Mouse (Mus musculus) right cerebral cortex, postnatal 36 days (tissue): ENCODE measurements at regions not wholly inside any gene's neighbourhood (a gene's known extent, or its start where the extent isn't known, plus 50 kb on each side); places are given as distances from the start of the nearest gene placed in this dataset.
"Not testable (repeated sequence)": the region's sequence is repeated elsewhere in the genome, so short reads cannot be mapped to it uniquely, and the experiment has no call there.

Experiments used
- DNase-seq, 2 experiments: peaks; one replicate each; pipeline ENCODE4 v3.0.0; 2022; ENCODE audit warnings: low spot score in 2 of 2, mixed read lengths in 1 of 2

DNA sequence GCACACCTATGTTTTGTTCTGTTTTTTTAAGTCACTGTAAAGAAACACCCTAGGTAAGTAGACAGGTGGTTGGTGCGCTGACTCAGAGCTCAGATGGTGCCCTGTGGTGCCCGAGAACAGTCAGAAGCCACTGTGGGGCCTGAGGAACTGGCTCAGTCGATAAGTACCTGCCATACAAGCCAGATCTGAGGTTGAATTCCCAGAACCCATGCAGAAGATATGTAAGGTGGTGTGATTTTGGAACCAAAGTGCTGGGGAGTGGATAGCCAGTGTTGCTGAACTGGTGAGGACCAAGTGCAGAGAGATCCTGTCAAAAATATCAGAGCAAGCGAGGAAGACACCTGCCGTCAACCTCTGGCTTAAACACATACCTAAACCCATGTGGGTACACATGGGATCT is 65.4 kb downstream of the Chst1 start:
- no peak for DNase-seq

DNA sequence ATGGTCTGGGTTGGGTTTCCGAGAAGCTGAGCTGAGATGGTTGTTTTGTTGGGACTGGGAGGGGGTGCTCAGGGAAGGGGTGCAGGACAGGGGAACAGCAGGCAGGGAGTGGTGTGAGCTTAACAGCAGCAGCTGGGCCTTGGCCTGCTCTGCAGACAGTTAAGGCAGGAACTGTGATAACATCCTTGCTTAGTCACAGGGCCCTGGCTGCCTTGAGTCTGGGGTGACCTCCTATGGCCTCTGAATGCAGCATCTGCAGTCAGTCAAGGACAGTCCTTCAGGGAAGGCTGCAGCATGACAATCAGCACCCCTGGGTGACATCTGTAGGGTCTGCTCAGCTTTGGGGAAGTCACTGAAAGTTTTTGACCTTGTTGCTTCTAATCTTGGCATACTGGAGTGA is 67.7 kb downstream of the Chst1 start:
- DNase-seq = no peak

DNA sequence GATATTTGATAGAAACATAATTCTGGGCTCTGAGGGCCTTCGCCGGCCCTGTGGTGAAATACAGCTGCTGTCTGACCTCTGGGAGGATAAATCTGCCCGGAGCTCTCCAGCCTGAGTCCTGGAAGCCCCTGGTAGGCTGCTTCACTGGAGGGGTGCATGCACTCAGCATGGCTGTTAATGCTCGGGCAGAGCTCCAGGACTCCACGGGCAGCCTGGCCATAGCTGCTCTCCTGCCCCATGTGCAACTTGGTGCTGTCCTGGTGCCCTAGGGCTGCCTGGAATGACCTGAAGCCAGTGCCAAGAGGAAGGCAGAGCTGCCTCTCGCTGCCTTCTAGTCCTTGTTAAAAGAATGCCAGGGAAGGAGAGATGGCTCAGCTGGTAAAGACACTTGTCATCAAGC is 68.2 kb downstream of the Chst1 start:
- no peak for DNase-seq

DNA sequence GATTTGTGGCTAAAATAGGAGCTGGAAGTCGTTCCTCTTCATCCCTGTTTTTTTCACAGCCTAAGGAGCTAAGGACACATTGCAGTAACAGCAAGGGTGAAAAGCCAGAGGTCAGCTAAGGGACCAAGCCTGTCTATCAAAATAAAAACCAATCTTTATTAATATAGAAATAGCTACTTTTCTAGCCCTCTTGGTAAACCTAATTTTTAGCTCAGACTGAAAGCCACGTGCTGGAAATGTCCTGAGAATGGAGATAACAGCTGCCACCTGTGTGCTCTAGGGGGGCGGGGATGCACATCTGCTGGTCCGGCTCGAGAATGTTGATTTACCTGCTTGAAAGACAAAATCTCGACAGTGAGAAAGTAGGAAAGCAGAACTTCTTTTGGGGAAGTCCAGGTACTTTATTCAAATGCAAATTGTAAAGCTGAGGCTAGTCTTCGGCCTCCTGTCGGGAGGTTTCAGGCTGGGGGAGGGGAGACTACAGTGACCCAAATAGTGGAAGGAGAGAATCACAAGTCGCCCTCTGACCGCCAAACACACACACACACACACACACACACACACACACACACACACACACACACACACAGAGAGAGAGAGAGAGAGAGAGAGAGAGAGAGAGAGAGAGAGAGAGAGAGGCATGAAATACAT is 70.0 kb downstream of the Chst1 start:
- not testable (repeated sequence) for DNase-seq

DNA sequence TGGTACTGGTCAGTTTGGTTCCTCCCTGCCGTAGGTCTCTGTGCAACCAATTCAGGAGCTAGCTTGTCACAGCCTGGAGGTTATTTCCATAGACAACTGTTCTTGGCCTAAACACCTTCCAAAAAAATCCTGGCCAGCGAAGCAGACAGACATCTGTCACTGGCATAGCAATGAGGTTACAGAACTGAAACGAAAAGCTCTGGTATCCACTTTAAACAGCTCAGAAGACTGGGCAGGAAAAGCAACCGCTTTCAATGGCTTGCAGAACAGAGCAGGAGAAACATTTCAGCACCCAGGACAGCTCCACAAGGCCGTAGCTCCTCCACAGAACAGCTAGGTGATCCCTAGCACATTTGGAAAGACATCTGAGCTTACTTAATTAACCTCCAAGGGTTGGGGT is 72.1 kb downstream of the Chst1 start:
- DNase-seq = no peak

DNA sequence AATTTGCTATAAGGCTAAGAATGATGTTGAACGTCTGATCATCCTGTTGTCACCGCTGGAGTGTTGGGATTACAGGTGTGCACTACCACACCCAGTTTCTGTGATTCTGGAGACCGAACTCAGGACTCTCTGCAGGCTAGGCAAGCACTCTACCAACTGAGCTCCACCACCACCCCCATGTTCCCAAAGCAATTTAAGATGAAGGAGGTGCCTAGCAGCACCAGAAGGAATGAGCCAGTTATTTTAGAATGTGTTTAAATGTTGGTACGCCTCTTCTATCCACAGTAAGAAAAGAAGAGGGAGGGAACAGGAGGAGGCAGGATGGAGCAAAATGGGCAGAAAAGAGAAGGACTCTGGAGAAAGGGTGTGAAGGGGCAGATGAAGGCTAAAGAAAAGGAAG is 72.6 kb downstream of the Chst1 start:
- DNase-seq = peak; percentile 62 to 76

DNA sequence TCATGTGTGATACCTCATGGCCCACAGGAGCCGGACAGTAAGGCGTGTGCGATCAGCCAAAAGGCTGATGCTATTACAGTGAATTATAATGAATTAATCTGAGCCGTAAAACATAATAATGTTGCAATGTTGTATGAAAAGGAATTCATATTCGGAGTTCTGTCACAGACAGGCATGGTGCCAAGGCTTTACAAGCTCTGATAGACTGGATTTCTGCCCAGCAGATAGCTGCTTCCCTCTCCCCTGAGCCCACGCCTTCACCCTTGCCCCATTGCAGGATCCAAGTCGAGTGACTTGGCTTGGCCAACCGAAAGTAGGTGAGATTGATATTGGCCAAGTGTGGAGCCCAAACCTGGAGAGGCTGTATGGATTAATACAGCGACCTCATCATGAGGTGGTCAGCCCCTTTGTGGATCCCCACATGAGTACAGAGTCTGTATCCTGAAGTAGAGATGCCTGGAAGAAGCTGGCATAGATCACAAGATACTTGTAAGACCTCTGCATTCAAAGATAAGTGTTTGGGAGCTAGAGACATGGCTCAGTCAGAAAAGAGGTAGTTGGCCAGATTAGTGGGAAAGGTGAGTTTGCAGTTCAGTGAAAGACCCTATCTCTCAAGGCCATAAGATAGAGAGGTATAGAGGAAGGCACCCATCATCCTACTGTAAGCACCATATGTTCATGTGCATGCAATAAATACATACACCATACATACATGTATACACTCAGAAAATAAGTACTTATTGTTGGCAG is 73.7 kb downstream of the Chst1 start:
- DNase-seq = no peak

DNA sequence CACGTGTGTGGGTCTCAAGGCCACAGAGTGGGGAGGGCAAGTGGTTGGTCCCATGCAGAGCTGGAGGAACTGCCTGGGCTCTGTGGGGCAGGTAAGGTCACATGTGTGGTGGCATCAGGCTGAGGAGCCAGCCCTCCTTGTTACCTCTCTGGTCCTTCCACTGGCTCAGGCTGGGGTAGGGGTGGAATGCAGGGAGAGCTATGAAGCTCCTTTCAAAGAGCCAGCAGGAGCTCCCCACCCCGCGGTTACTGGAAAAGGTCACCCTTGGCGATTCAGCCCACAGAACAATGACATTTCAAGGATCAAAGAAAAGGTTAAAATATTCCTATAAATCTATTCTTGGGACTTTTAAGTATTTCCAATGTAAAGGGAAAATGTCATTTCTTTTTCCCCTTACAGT is 74.4 kb downstream of the Chst1 start:
- no peak for DNase-seq

DNA sequence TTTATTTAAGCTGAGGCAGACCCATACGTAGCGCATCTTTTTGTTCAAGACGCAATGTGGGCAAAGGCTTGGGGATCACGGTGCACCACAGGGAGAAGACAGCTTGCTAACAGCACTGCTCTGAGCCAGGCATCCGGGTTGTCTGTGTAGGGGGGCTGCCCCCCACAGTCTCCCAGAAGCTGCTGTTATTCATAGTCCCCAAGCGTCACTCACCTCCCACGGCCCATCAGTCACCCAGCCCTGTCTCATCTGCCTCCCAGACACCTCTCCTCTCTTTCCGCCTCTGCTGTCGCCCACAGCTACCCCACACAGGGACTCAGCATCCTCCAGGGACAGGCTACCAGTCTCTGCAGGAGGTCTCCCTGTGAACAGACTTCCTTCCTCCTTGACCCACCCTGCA is 75.7 kb downstream of the Chst1 start:
- peak; percentile 85 to 94 for DNase-seq

DNA sequence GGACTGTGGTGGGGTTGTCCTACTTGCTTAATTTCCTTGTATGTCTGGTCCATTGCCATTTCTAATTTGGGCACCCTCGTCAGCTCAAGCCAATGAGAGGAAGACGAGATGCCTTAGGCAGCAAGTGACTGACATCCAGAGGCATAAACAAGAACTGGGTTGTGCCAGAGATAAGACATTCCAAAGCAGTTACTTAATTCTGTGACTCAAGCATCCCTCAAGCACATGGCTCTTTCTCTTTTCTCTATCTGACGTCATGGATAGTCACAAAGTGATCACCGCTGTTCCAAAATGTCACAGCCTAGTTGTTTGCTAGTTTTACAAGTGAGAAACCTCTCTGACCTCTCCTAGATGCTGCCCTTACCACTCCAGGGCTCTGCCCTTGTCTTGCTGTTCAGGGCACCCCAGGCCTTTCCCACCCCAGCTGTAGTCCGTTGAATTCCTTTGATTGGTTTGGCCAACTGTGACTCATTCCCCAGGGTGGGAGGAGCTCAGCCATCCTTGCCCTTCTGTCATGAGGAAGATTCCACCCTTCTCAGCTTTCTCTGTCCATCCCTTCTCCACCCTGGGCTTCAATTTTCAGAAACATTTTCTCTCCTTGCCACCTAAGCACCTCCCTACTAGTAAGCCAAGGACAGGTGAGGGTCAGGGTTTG is 78.9 kb downstream of the Chst1 start:
- no peak for DNase-seq

DNA sequence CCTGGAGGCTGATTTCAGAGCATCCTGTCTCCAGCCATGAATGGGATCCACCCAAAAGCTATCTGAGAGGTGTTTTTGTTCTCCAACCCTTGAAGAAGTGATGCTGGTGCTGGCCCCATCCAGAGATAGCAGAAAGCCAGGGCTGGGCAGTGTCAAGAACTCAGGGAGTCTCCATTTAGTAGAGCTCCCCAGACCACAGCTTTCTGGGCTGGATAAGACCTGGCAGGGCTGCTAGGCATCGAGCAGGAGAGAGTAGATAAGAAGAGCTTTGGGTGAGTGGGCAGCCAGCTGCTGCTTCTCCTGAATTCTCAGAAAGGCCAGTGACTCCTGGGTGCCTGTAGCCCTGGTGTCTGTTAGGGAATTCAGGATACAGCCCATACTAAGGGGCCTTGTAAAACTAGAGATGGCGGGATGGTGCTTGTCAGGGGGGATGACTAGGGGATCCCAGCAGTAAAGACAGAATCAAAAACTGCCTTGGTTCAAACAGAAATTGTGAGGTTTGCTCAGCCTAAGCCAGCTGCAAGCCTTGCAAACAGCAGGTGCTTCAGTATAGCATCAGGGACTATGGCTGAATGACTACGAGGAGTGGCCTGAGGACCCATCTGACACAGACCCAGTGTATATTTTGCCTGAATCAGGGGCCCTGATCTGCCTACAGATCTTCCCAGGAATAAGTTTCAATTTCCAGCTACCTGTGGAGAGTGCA is 79.6 kb downstream of the Chst1 start:
- no peak for DNase-seq

DNA sequence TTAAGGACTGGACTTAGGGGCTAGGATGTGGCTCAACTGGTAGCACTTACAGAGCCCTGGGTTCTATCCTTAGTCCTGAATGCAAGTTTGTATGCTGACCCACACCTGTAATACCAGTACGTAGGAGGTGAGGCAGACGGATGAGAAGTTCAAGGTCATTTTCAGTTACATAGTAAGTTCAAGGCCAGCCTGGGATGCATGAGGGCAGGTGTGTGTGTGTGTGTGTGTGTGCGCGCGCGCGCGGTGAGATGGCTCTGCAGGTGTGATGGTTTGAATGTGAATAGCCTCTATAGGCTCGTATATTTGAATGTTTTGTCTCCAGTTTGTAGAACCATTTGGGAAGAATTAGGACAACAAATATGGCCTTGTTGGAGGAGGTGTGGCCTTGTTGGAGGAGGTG is 82.7 kb downstream of the Chst1 start:
- no peak for DNase-seq

DNA sequence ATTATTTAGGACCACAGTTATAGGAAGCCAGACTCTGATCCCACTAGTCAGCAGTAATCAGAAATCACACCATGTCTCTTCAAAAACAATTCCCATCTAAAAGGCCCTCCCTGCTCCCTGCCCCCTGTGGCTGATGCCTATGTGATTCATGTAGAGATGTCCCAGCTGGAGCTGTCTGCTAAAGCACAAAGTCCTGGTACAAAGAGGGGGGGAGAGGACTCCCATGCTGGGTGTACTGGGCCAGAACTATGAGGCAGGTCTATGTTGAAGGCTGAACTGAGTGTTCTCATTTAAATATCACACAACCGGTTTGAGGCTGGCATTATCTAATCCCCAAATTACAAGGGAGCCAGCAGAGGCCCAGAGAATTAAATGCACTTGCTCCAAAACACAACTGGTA is 88.2 kb downstream of the Chst1 start:
- no peak for DNase-seq

DNA sequence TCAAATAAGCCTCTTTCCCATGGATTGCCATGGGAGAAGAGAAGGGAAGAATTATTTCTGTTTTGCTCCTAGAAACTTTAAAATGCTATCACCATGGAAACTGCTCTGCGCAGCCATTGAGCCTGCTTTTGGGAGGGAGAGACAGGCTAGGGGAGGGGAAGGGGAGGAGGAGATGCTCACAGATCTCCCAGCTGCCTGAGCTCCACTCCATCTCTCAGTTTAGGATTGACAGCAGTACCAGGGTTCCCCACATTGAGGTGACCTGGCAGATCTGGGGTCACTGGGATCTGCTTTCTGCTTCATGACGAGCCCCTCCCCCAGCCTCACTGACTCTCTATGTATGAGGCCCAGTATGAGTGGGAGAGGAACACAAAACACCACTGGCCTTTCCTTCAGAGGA is 89.7 kb downstream of the Chst1 start:
- DNase-seq = peak; percentile 51 to 68

DNA sequence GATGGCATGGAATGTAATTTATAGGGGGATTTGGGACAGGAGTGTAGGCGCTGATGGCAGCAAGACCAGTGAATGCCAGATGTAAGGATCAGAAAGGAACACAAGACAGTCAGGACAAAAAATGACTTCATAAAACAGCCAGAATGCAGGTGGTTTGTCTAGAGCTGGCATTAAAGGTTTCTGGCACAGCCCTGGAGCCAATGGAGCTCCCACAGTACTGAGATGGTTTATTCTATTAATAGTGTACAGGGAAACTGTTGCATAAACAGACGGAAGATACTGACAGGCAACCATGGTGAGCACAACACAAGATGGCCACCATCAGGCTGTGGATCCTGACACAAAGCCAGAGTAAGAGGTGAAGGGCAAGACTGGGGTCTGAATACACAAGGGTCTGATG is 90.8 kb downstream of the Chst1 start:
- DNase-seq = no peak

DNA sequence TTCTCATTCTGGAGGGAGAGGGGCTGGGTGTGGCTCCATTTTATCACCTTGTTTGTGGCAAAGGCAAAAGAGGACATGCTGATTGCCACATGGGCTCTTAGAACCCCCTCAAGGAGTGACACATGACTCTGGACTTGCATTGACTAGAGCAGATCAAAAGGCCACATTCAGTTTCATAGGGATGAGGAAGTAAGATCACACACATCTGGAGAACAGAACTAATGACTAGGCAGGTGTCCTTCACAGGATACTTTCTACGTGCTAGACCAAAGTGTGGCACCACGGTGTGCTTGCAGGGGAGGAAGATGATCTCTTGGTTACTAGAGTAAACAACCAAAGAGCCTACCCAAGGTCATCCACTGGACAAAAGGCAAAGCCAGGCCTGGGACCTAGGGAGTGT is 91.9 kb downstream of the Chst1 start:
- DNase-seq = no peak

DNA sequence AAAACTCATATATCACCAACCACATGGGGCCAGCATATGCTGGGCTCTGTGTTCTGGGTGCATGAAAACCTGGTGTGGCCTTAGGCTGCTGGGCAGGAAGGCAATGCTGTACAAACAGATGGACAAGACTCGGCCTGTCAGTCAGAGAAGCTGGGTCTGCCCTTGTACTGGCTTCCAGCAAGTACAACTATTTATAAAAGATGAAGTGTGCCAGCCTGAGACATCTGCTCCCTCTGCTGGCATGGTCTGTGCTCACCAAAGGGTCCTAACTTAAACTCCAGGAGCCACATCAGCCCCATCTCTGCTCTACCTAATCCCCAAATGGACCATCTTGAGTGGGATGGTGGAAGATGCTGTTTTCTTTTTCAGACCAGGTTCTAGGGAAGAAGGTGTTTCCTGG is 93.1 kb downstream of the Chst1 start:
- peak; percentile 47 to 70 for DNase-seq

DNA sequence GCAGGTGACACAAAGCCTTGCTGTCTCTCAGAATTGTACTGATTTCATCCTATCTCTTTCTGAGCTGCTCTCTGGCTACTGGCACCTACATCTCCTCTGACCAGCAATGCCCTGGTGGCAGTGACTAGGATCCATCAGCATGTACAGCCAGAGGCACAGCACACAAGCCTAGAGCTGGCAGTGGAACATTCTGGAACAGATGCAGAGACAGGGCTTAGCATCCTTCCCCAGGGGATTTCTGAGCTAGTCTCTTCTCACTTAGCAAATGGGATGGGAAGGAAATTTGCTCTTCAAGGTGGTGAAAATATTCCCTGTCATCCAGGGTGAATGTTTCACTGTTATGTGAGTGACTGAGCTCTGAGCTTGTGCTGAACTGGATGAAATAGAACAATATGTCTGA is 93.5 kb downstream of the Chst1 start:
- no peak for DNase-seq

DNA sequence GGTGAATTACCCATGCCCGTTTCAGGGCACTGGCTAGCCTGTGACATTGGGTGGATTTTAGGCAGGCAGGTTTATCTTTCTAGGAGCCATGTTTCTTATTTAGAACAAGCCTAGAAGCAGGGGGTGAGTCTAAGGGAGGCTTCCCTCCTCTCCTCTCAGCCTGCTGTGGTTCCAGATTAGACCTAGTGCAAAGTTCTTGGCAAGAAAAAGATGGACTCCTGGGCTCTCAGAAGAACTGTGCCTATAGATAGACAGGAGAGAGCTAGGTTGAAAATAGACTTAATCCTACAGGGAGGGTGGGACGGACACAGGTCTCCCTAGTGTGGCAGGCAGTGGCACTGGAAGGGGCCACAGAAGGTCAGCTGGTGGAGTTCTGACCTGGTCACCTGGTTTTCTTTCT is 95.3 kb downstream of the Chst1 start:
- no peak for DNase-seq

DNA sequence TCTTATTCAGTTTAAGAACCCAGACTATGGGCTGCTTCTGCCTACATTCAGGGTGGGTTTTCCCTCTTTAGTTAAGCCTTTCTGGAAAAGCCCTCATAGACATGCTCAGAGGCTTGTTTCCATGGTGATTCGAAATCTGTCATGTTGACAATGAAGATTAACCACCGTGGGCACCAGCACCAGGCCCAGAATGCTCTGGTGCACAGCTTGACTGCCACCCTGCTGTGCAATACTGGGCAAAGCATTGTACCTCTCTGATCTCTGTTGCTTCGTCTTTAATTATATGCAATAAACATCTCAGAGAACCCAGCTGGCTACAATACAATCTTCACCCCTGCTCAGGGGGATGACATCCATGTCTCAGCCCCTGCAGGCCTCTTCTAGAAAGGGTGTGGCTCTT is 96.4 kb downstream of the Chst1 start:
- no peak for DNase-seq

DNA sequence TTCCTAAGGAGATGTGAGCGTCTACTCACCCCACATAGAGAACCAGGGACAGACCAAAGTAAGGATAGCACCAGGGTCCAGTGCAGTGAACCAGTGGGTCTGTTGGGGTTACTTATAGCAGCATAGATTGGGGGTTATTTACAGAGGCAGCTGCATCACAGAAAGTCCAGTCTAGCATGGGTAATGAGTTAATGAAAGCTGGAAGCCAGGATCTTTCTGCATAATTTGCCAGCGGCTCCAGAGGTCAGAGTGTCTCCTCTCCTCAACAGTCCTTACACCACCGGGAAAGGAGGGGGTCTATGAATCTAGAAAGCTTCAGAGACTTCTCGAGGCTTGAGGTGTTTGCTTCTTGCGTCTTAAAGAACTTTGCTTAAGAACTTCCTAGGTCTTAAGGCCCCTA is 98.2 kb downstream of the Chst1 start:
- no peak for DNase-seq

DNA sequence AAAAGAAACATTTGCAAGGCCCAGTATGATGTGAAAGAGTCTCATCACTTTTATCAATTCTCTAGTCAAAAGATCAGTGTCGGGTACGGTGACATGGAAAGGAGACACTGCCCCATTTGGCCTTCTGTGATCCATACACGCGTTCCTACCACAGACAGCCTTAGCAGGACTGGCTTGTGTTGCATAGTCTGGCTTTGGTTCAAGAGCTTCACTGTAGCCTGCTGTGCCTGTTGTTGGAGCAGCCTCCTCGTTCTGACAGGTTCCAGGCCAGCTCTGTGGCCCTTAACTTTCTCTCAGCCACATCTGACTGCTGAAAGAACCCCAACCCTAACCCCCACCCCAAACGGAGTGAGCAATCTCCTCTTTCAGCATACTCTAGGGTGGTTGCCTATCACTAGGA is 99.9 kb downstream of the Chst1 start:
- DNase-seq = no peak

DNA sequence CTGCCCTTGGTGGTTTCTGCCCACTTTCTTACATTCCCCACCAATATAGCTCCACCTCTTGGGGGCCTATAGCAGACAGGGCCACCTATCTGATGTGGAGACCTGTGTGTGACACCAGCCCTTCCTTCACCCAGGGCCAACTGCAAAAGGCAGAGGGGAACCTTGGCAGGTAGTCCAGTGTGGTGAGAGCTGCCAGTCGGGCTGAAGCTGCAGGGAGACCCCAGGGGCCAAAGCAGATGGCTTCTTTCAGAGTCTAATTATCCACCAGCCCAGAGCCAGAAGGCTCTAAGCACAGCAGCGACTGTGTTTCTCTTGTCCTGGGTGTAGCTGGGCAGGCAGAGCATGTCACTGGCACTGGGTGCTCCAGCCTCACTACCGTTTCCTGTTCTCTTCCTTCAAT is 104.5 kb downstream of the Chst1 start:
- DNase-seq = no peak
